Mouse (Mus musculus): ENCODE measurements at regions not wholly inside any gene's neighbourhood (a gene's known extent, or its start where the extent isn't known, plus 50 kb on each side); places are given as distances from the start of the nearest gene placed in this dataset.

DNA sequence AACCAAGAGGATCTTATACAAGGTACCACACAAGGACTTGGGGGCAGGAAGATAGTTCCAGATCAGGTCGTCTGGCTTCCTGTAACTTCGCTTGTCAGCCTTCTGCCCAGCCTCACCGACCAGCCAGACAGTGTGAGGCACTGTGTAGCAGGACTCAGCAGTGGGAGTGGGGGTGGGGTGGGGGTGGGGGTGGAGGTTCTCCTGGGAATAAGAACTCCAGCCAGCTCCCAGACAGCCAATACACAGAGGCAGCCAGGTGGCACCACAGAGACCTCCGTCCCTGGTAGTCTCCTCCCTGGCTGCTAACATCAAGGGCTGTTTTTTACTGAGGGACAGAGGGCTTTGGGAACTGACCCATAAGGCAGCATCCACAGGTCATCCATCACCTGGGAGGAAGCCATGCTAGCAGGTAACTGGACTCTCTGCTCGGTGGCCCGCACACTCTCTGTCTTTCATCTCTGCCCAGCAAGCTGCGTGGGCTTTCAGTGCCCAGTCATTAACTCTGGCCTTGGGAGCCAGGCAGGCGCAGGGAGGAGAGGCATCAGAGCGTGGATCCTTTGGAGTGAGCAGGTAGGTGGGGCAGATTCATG, 60.3 kb upstream of the Wnt4 start:
- TF ChIP-seq POLR2A (IDR thresholded peaks at IDR 0.05; ENCODE audit: extremely low read depth, insufficient read depth, low read length) (no peak), CTCF (IDR thresholded peaks at IDR 0.05; ENCODE audit: extremely low read depth, insufficient read depth, low read length) (no peak)
- Histone ChIP-seq H3K4me1 (ENCODE audit: control insufficient read depth, insufficient read depth, low read length) (peaks cover 4% of the 10 kb centered on the region; the same call in 1 of the 2 replicates), H3K4me3 (ENCODE audit: insufficient read depth, low read length) (no peak overlapping the region), H3K27ac (ENCODE audit: insufficient read depth, low read length) (no peak overlapping the region)

- Histone ChIP-seq H3K4me3 (ENCODE audit: insufficient read depth, low read length) (no peak overlapping the region), H3K4me1 (ENCODE audit: control insufficient read depth, insufficient read depth, low read length) (peaks cover 4% of the 10 kb centered on the region; the same call in 1 of the 2 replicates), H3K27ac (ENCODE audit: insufficient read depth, low read length) (no peak overlapping the region)
- TF ChIP-seq CTCF (IDR thresholded peaks at IDR 0.05; ENCODE audit: extremely low read depth, insufficient read depth, low read length), result no peak
- TF ChIP-seq POLR2A (IDR thresholded peaks at IDR 0.05; ENCODE audit: extremely low read depth, insufficient read depth, low read length), result no peak
Observed at GRCm38 (mm10) chr4:137214573-137214972, 62.7 kb upstream of the Wnt4 start.

DNA sequence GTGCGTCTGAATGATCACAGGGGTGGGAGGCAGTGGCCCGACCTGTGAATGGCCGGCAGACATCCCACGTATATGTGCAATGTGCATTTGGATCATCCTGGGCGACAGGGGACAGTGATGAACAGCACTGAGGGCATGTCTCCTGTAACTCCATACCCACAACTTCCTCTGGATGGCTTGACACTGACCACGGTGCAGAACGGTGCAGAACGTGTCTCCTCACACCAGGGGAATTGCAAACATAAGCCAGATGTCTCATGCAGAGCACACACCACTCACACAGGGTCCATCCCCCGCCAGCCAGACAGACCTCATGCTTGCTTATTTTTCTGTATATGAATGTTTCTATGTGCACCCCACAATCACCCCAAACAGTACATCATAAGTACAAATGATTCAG, 64.4 kb upstream of the Wnt4 start:
- TF ChIP-seq POLR2A (IDR thresholded peaks at IDR 0.05; ENCODE audit: extremely low read depth, insufficient read depth, low read length) (no peak), CTCF (IDR thresholded peaks at IDR 0.05; ENCODE audit: extremely low read depth, insufficient read depth, low read length) (no peak)
- Histone ChIP-seq H3K4me1 (ENCODE audit: control insufficient read depth, insufficient read depth, low read length) (peaks cover 4% of the 10 kb centered on the region; the same call in 1 of the 2 replicates), H3K4me3 (ENCODE audit: insufficient read depth, low read length) (no peak overlapping the region), H3K27ac (ENCODE audit: insufficient read depth, low read length) (no peak overlapping the region)

GRCm38 (mm10) chr4:137212106-137212505, 65.2 kb upstream of the Wnt4 start:
- Histone ChIP-seq H3K4me1 (ENCODE audit: control insufficient read depth, insufficient read depth, low read length) (peaks cover 4% of the 10 kb centered on the region; the same call in 1 of the 2 replicates), H3K27ac (ENCODE audit: insufficient read depth, low read length) (no peak overlapping the region), H3K4me3 (ENCODE audit: insufficient read depth, low read length) (no peak overlapping the region)
- TF ChIP-seq POLR2A (IDR thresholded peaks at IDR 0.05; ENCODE audit: extremely low read depth, insufficient read depth, low read length) (no peak), CTCF (IDR thresholded peaks at IDR 0.05; ENCODE audit: extremely low read depth, insufficient read depth, low read length) (no peak)

GRCm38 (mm10) chr4:137211288-137211687, 66.0 kb upstream of the Wnt4 start:
- Histone ChIP-seq H3K27ac (ENCODE audit: insufficient read depth, low read length) (no peak overlapping the region), H3K4me3 (ENCODE audit: insufficient read depth, low read length) (no peak overlapping the region), H3K4me1 (ENCODE audit: control insufficient read depth, insufficient read depth, low read length) (peaks cover 4% of the 10 kb centered on the region; the same call in 1 of the 2 replicates)
- TF ChIP-seq CTCF (IDR thresholded peaks at IDR 0.05; ENCODE audit: extremely low read depth, insufficient read depth, low read length) (no peak), POLR2A (IDR thresholded peaks at IDR 0.05; ENCODE audit: extremely low read depth, insufficient read depth, low read length) (no peak)

- H3K27ac ChIP-seq (ENCODE audit: insufficient read depth, low read length), result no peak overlapping the region
- no peak overlapping the region for H3K4me3 ChIP-seq (ENCODE audit: insufficient read depth, low read length)
- no peak for TF ChIP-seq POLR2A (IDR thresholded peaks at IDR 0.05; ENCODE audit: extremely low read depth, insufficient read depth, low read length)
- no peak for TF ChIP-seq CTCF (IDR thresholded peaks at IDR 0.05; ENCODE audit: extremely low read depth, insufficient read depth, low read length)
- peaks cover 4% of the 10 kb centered on the region; the same call in 1 of the 2 replicates for H3K4me1 ChIP-seq (ENCODE audit: control insufficient read depth, insufficient read depth, low read length)
Observed at GRCm38 (mm10) chr4:137210525-137210924, 66.8 kb upstream of the Wnt4 start.

- Histone ChIP-seq H3K4me1 (ENCODE audit: control insufficient read depth, insufficient read depth, low read length) (no peaks in the 10 kb centered on the region), H3K27ac (ENCODE audit: insufficient read depth, low read length) (no peak overlapping the region), H3K4me3 (ENCODE audit: insufficient read depth, low read length) (no peak overlapping the region)
- no peak for TF ChIP-seq POLR2A (IDR thresholded peaks at IDR 0.05; ENCODE audit: extremely low read depth, insufficient read depth, low read length)
- no peak for TF ChIP-seq CTCF (IDR thresholded peaks at IDR 0.05; ENCODE audit: extremely low read depth, insufficient read depth, low read length)
Observed at GRCm38 (mm10) chr4:137200968-137201367, 76.3 kb upstream of the Wnt4 start.

DNA sequence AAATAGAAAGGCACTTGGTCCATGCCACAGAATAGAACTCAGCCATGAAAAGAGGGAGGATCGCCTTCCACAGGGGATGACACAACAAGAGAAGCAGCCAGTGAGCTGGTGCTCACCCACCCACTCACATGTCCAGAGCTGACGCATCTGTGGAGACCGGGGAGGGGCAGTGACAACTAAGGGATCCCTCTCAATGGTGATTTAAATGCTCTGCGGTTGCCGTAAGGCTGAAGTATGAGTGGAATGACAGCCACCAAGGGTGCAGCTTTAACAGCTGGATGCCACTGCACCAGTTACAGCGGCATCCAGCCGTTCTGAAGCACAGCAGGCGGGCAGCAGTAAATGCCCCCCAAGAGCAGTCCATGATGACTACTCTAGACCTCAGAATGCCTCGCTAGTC, 76.9 kb upstream of the Wnt4 start:
- Histone ChIP-seq H3K4me3 (ENCODE audit: insufficient read depth, low read length) (no peak overlapping the region), H3K27ac (ENCODE audit: insufficient read depth, low read length) (no peak overlapping the region), H3K4me1 (ENCODE audit: control insufficient read depth, insufficient read depth, low read length) (no peaks in the 10 kb centered on the region)
- TF ChIP-seq CTCF (IDR thresholded peaks at IDR 0.05; ENCODE audit: extremely low read depth, insufficient read depth, low read length) (no peak), POLR2A (IDR thresholded peaks at IDR 0.05; ENCODE audit: extremely low read depth, insufficient read depth, low read length) (no peak)

- Histone ChIP-seq H3K4me3 (ENCODE audit: insufficient read depth, low read length) (no peak overlapping the region), H3K4me1 (ENCODE audit: control insufficient read depth, insufficient read depth, low read length) (no peaks in the 10 kb centered on the region), H3K27ac (ENCODE audit: insufficient read depth, low read length) (no peak overlapping the region)
- no peak for TF ChIP-seq CTCF (IDR thresholded peaks at IDR 0.05; ENCODE audit: extremely low read depth, insufficient read depth, low read length)
- TF ChIP-seq POLR2A (IDR thresholded peaks at IDR 0.05; ENCODE audit: extremely low read depth, insufficient read depth, low read length), result no peak
Observed at GRCm38 (mm10) chr4:137196491-137196974, 80.8 kb upstream of the Wnt4 start.

DNA sequence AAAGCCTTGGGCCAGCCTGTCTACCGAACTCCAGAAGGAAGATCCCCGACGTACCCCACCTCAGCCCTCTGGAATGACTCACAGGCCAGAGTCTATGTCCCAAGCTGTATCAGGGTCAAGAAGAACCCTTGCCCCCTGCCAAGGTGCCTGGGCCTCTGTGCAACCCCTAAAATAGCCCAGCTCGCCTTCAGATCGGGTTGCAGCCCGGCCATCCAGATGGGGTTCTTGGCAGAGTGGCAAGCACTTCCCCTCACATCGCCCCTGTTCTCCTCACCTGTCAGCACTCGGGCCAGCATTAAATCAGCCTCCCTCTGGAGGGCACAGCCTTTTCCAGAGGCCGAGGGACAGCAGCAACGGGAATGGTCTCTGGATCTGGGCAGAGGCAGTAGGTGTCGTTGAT, 83.2 kb upstream of the Wnt4 start:
- TF ChIP-seq POLR2A (IDR thresholded peaks at IDR 0.05; ENCODE audit: extremely low read depth, insufficient read depth, low read length), result no peak
- TF ChIP-seq CTCF (IDR thresholded peaks at IDR 0.05; ENCODE audit: extremely low read depth, insufficient read depth, low read length), result no peak
- H3K27ac ChIP-seq (ENCODE audit: insufficient read depth, low read length), result no peak overlapping the region
- H3K4me3 ChIP-seq (ENCODE audit: insufficient read depth, low read length), result no peak overlapping the region
- H3K4me1 ChIP-seq (ENCODE audit: control insufficient read depth, insufficient read depth, low read length), result no peaks in the 10 kb centered on the region
